Mouse (Mus musculus): ENCODE data around the gene Shroom4. TPM values are rescaled to one million over a fixed set of nuclear protein-coding genes. Genes with fewer than 3 reads are reported as not detected.
"Not testable (repeated sequence)": the region's sequence is repeated elsewhere in the genome, so short reads cannot be mapped to it uniquely, and the experiment has no call there.

The Shroom4 gene
- polyA plus RNA-seq, 1 experiment from 2014 or later, result 2.2 TPM

GRCm38 (mm10) chrX:6415936-6416335 is 16.3 kb downstream of the Shroom4 start:
- no peak overlapping the region for H3K4me3 ChIP-seq
- no peaks in the 10 kb centered on the region for H3K9me3 ChIP-seq (replicated peaks)
- WGBS, result 81% methylated on average over 5 of the region's 5 CpGs
- H3K27ac ChIP-seq, result no peak overlapping the region
- H3K9ac ChIP-seq, result no peak overlapping the region
- H3K4me1 ChIP-seq (replicated peaks), result no peaks in the 10 kb centered on the region
- no peak for ATAC-seq (replicated peaks; ENCODE audit: insufficient number of reproducible peaks, insufficient read depth, low FRiP score, low read depth)
- no peaks in the 10 kb centered on the region for H3K27me3 ChIP-seq
- no peak overlapping the region for H3K4me2 ChIP-seq
- no peaks in the 10 kb centered on the region for H3K36me3 ChIP-seq

GRCm38 (mm10) chrX:6418140-6418539 is 18.5 kb downstream of the Shroom4 start:
- H3K9ac ChIP-seq, result no peak overlapping the region
- H3K4me1 ChIP-seq (replicated peaks), result no peaks in the 10 kb centered on the region
- H3K4me3 ChIP-seq, result no peak overlapping the region
- H3K27me3 ChIP-seq, result no peaks in the 10 kb centered on the region
- no peak overlapping the region for H3K4me2 ChIP-seq
- H3K27ac ChIP-seq, result 0 out of 2 replicates have a peak overlapping the region, but pooled peaks have one; percentile 42
- no peaks in the 10 kb centered on the region for H3K36me3 ChIP-seq
- 50% methylated on average over 4 of the region's 4 CpGs for WGBS
- no peaks in the 10 kb centered on the region for H3K9me3 ChIP-seq (replicated peaks)
- ATAC-seq (replicated peaks; ENCODE audit: insufficient number of reproducible peaks, insufficient read depth, low FRiP score, low read depth), result no peak

GRCm38 (mm10) chrX:6435260-6435659 is 35.6 kb downstream of the Shroom4 start:
- no peak overlapping the region for H3K27ac ChIP-seq
- no peak overlapping the region for H3K4me2 ChIP-seq
- no peaks in the 10 kb centered on the region for H3K4me1 ChIP-seq (replicated peaks)
- H3K9me3 ChIP-seq (replicated peaks), result no peaks in the 10 kb centered on the region
- H3K4me3 ChIP-seq, result no peak overlapping the region
- H3K36me3 ChIP-seq, result no peaks in the 10 kb centered on the region
- no peak for ATAC-seq (replicated peaks; ENCODE audit: insufficient number of reproducible peaks, insufficient read depth, low FRiP score, low read depth)
- 40% methylated on average over 2 of the region's 2 CpGs for WGBS
- no peaks in the 10 kb centered on the region for H3K27me3 ChIP-seq
- H3K9ac ChIP-seq, result no peak overlapping the region

GRCm38 (mm10) chrX:6446422-6446821 is 46.8 kb downstream of the Shroom4 start:
- Histone ChIP-seq H3K27me3 (no peaks in the 10 kb centered on the region), H3K4me1 (replicated peaks) (no peaks in the 10 kb centered on the region), H3K9me3 (replicated peaks) (no peaks in the 10 kb centered on the region), H3K27ac (no peak overlapping the region), H3K36me3 (no peaks in the 10 kb centered on the region), H3K9ac (no peak overlapping the region), H3K4me3 (no peak overlapping the region), H3K4me2 (no peak overlapping the region)
- WGBS, result 33% methylated on average over 1 of the region's 1 CpGs
- no peak for ATAC-seq (replicated peaks; ENCODE audit: insufficient number of reproducible peaks, insufficient read depth, low FRiP score, low read depth)

GRCm38 (mm10) chrX:6448001-6448400 is 48.3 kb downstream of the Shroom4 start:
- Histone ChIP-seq H3K36me3 (no peaks in the 10 kb centered on the region), H3K4me1 (replicated peaks) (no peaks in the 10 kb centered on the region), H3K9ac (no peak overlapping the region), H3K9me3 (replicated peaks) (no peaks in the 10 kb centered on the region), H3K4me2 (no peak overlapping the region), H3K27me3 (no peaks in the 10 kb centered on the region), H3K4me3 (no peak overlapping the region), H3K27ac (no peak overlapping the region)
- ATAC-seq (replicated peaks; ENCODE audit: insufficient number of reproducible peaks, insufficient read depth, low FRiP score, low read depth), result no peak
- WGBS, result 69% methylated on average over 4 of the region's 4 CpGs

GRCm38 (mm10) chrX:6453220-6453619 is 53.6 kb downstream of the Shroom4 start:
- Histone ChIP-seq H3K27ac (no peak overlapping the region), H3K27me3 (no peaks in the 10 kb centered on the region), H3K4me3 (no peak overlapping the region), H3K4me2 (no peak overlapping the region), H3K4me1 (replicated peaks) (no peaks in the 10 kb centered on the region), H3K9ac (no peak overlapping the region), H3K9me3 (replicated peaks) (no peaks in the 10 kb centered on the region), H3K36me3 (no peaks in the 10 kb centered on the region)
- no peak for ATAC-seq (replicated peaks; ENCODE audit: insufficient number of reproducible peaks, insufficient read depth, low FRiP score, low read depth)
- 93% methylated on average over 4 of the region's 4 CpGs for WGBS

- H3K36me3 ChIP-seq; H3K4me2 ChIP-seq; H3K4me1 ChIP-seq (replicated peaks); H3K9me3 ChIP-seq (replicated peaks); ATAC-seq (replicated peaks; ENCODE audit: insufficient number of reproducible peaks, insufficient read depth, low FRiP score, low read depth); H3K27me3 ChIP-seq; H3K4me3 ChIP-seq; H3K27ac ChIP-seq; H3K9ac ChIP-seq: not testable (repeated sequence)
- no CpG with 5 or more reads among the region's 1 CpGs for WGBS
These were observed 69.6 kb downstream of the Shroom4 start for GRCm38 (mm10) chrX:6469251-6469650.

GRCm38 (mm10) chrX:6472563-6472962 is 72.9 kb downstream of the Shroom4 start:
- not testable (repeated sequence) for H3K4me3 ChIP-seq; H3K27me3 ChIP-seq; H3K4me2 ChIP-seq; H3K27ac ChIP-seq; H3K9me3 ChIP-seq (replicated peaks); H3K9ac ChIP-seq; ATAC-seq (replicated peaks; ENCODE audit: insufficient number of reproducible peaks, insufficient read depth, low FRiP score, low read depth); H3K4me1 ChIP-seq (replicated peaks); H3K36me3 ChIP-seq
- WGBS, result no CpG with 5 or more reads among the region's 1 CpGs

GRCm38 (mm10) chrX:6475177-6475576 is 75.5 kb downstream of the Shroom4 start:
- Histone ChIP-seq H3K9me3 (replicated peaks) (no peaks in the 10 kb centered on the region), H3K36me3 (no peaks in the 10 kb centered on the region), H3K4me2 (no peak overlapping the region), H3K27me3 (no peaks in the 10 kb centered on the region), H3K4me3 (no peak overlapping the region), H3K9ac (no peak overlapping the region), H3K27ac (no peak overlapping the region), H3K4me1 (replicated peaks) (no peaks in the 10 kb centered on the region)
- WGBS, result 24% methylated on average over 1 of the region's 1 CpGs
- no peak for ATAC-seq (replicated peaks; ENCODE audit: insufficient number of reproducible peaks, insufficient read depth, low FRiP score, low read depth)

GRCm38 (mm10) chrX:6482268-6482667 is 82.6 kb downstream of the Shroom4 start:
- Histone ChIP-seq H3K4me2 (no peak overlapping the region), H3K27ac (no peak overlapping the region), H3K27me3 (no peaks in the 10 kb centered on the region), H3K9me3 (replicated peaks) (no peaks in the 10 kb centered on the region), H3K4me3 (no peak overlapping the region), H3K4me1 (replicated peaks) (no peaks in the 10 kb centered on the region), H3K36me3 (no peaks in the 10 kb centered on the region), H3K9ac (no peak overlapping the region)
- WGBS, result 78% methylated on average over 4 of the region's 4 CpGs
- no peak for ATAC-seq (replicated peaks; ENCODE audit: insufficient number of reproducible peaks, insufficient read depth, low FRiP score, low read depth)

- Histone ChIP-seq H3K4me2 (no peak overlapping the region), H3K4me3 (no peak overlapping the region), H3K36me3 (no peaks in the 10 kb centered on the region), H3K4me1 (replicated peaks) (no peaks in the 10 kb centered on the region), H3K9ac (no peak overlapping the region), H3K9me3 (replicated peaks) (no peaks in the 10 kb centered on the region), H3K27me3 (no peaks in the 10 kb centered on the region), H3K27ac (no peak overlapping the region)
- no peak for ATAC-seq (replicated peaks; ENCODE audit: insufficient number of reproducible peaks, insufficient read depth, low FRiP score, low read depth)
- WGBS, result 43% methylated on average over 8 of the region's 8 CpGs
These were observed 84.2 kb downstream of the Shroom4 start for GRCm38 (mm10) chrX:6483817-6484216.

- Histone ChIP-seq H3K9me3 (replicated peaks) (no peaks in the 10 kb centered on the region), H3K27me3 (no peaks in the 10 kb centered on the region), H3K36me3 (no peaks in the 10 kb centered on the region), H3K27ac (no peak overlapping the region), H3K9ac (no peak overlapping the region), H3K4me2 (no peak overlapping the region), H3K4me1 (replicated peaks) (no peaks in the 10 kb centered on the region), H3K4me3 (no peak overlapping the region)
- 69% methylated on average over 4 of the region's 4 CpGs for WGBS
- ATAC-seq (replicated peaks; ENCODE audit: insufficient number of reproducible peaks, insufficient read depth, low FRiP score, low read depth), result no peak
These were observed 90.8 kb downstream of the Shroom4 start for GRCm38 (mm10) chrX:6490433-6490832.
